Mouse (Mus musculus) MEL (cell line): ENCODE measurements around the gene Zdhhc3.

Experiments
- CTCF ChIP-seq, 3 experiments: IDR thresholded peaks in 2 of 3; conservative IDR thresholded peaks in 1 of 3; 2 replicates each; pipeline ENCODE4 v1.5.1; 2011 to 2012; ENCODE audit warnings: low read length in 3 of 3, low read depth in 2 of 3, mild to moderate bottlenecking in 2 of 3, improper control_type of control experiment in 1 of 3, inconsistent platforms in 1 of 3, mixed read lengths in 1 of 3, moderate library complexity in 1 of 3; ENCODE audit not compliant: control insufficient read depth in 1 of 3, insufficient read depth in 1 of 3, poor library complexity in 1 of 3, severe bottlenecking in 1 of 3
- EP300 ChIP-seq, 2 experiments: IDR thresholded peaks; 2 replicates each; pipeline ENCODE4 v1.6.1; 2011; ENCODE audit warnings: improper control_type of control experiment in 2 of 2, low read length in 2 of 2, low read depth in 1 of 2, mild to moderate bottlenecking in 1 of 2
- NRF1 ChIP-seq: IDR thresholded peaks from 2 replicates; pipeline ENCODE4 v1.6.1; 2014; ENCODE audit warnings: low read depth, mild to moderate bottlenecking, inconsistent platforms, low read length, improper control_type of control experiment, moderate library complexity; ENCODE audit not compliant: poor library complexity, insufficient read depth, severe bottlenecking

GRCm38 (mm10) chr9:123151561-123151960 is 38.6 kb upstream of the Zdhhc3 start:
- no peak for TF ChIP-seq NRF1
- TF ChIP-seq CTCF (IDR thresholded peaks at IDR 0.05 in 2 of 3, conservative IDR thresholded peaks at IDR 0.05 in 1 of 3; ENCODE audit: control insufficient read depth in 1 of 3, insufficient read depth in 1 of 3, low read depth in 2 of 3, low read length in 3 of 3, poor library complexity in 1 of 3, severe bottlenecking in 1 of 3) = no peak
- no peak for TF ChIP-seq EP300 (IDR thresholded peaks at IDR 0.05; ENCODE audit: low read depth in 1 of 2, low read length in 2 of 2)
